Mouse (Mus musculus) stomach, postnatal 0 days (tissue): Measurements from ENCODE around the gene Masp1. TPM values are rescaled to one million over a fixed set of nuclear protein-coding genes. Genes with fewer than 3 reads are reported as not detected.

ENCODE experiments used
- ATAC-seq: fragments of 200-750 bp; cut with Nextera tagmentation; 2 replicates; pipeline ENCODE4 v1.8.0; 2017; ENCODE audit not compliant: low FRiP score, low TSS enrichment
- DNase-seq: peaks from one replicate; pipeline ENCODE4 v3.0.0-alpha.2; 2016; ENCODE audit warnings: low spot score
- H3K27ac ChIP-seq: fragments of 300-500 bp; sonication (generic); replicated peaks from 2 replicates; pipeline ENCODE4 v1.5.1; 2014; ENCODE audit warnings: mild to moderate bottlenecking, control low read depth
- H3K27me3 ChIP-seq: fragments of 300-500 bp; sonication (generic); 2 replicates; pipeline ENCODE4 v1.6.1; 2014; ENCODE audit warnings: low read length; ENCODE audit not compliant: control insufficient read depth, insufficient read depth
- H3K36me3 ChIP-seq: fragments of 300-500 bp; sonication (generic); 2 replicates; pipeline ENCODE4 v1.6.1; 2014; ENCODE audit warnings: low read length, mixed read lengths; ENCODE audit not compliant: control insufficient read depth, insufficient read depth
- H3K4me1 ChIP-seq: fragments of 300-500 bp; sonication (generic); replicated peaks from 2 replicates; pipeline ENCODE4 v1.6.1; 2014; ENCODE audit warnings: antibody characterized with exemption; ENCODE audit not compliant: control insufficient read depth, insufficient read depth
- H3K4me2 ChIP-seq: fragments of 300-500 bp; sonication (generic); replicated peaks from 2 replicates; pipeline ENCODE4 v1.6.1; 2014; ENCODE audit warnings: low read depth, mild to moderate bottlenecking, control low read depth, moderate library complexity
- H3K4me3 ChIP-seq: fragments of 300-500 bp; sonication (generic); 2 replicates; pipeline ENCODE4 v1.5.1; 2014; ENCODE audit warnings: low read depth, low read length, control low read depth
- H3K9ac ChIP-seq: fragments of 300-500 bp; sonication (generic); 2 replicates; pipeline ENCODE4 v1.6.1; 2014; ENCODE audit warnings: mild to moderate bottlenecking, low read length, control low read depth, mixed read lengths
- H3K9me3 ChIP-seq: fragments of 300-500 bp; sonication (generic); 2 replicates; pipeline ENCODE4 v1.6.1; 2016; ENCODE audit warnings: low read length; ENCODE audit not compliant: control insufficient read depth
- CTCF ChIP-seq: IDR thresholded peaks from 2 replicates; pipeline ENCODE4 v1.5.1; 2016; ENCODE audit warnings: antibody characterized with exemption, low read depth, mild to moderate bottlenecking, moderate library complexity
- EP300 ChIP-seq: optimal IDR thresholded peaks from 2 replicates; pipeline ENCODE3; 2016; ENCODE audit warnings: antibody characterized with exemption
- WGBS: fragments of 180-500 bp; shearing (Covaris S2); extraction: QIAGEN DNeasy Blood & Tissue Kit; methylation state at CpG from one replicate; pipeline ENCODE4 v1.1.7; 2014; 5-methylcytosine and 5-hydroxymethylcytosine counted together
- polyA plus RNA-seq: library from polyadenylated mRNA; unstranded; fragments of >200 nt; fragmentation: Nextera tagmentation; extraction: Ambion mirVana; gene quantifications from 2 replicates; pipeline ENCODE4 v1.2.1, GENCODE M21; 2015

Masp1 gene
- polyA plus RNA-seq, 1 experiment from 2014 or later: 0.68 TPM

DNA sequence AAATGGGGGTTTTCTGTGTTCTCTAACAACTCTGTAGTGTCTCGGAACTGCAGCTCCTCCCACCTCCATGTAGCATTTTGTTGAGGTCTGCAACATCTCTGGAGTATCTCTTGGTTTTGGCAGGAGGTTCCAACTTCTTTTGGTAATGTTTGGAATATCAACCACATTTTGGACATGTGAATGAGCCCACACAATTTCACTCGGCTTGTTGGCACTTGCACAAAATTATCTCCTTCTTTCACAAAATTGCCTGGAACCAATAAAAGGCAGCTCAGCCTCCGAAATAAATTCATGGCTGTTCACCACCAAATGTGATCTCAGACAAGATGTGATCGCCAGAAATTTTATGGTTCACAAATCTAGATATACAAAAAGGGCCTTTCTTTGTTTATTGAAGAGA, 8.6 kb upstream of the Masp1 start:
- 46% methylated on average over 4 of the region's 4 CpGs for WGBS
- Histone ChIP-seq H3K9ac (no peak overlapping the region), H3K4me3 (no peak overlapping the region), H3K27me3 (no peaks in the 10 kb centered on the region), H3K36me3 (no peaks in the 10 kb centered on the region), H3K4me2 (no peak overlapping the region), H3K9me3 (no peaks in the 10 kb centered on the region), H3K4me1 (no peaks in the 10 kb centered on the region), H3K27ac (no peak overlapping the region)
- TF ChIP-seq CTCF: no peak
- no peak for DNase-seq
- no peak for ATAC-seq

DNA sequence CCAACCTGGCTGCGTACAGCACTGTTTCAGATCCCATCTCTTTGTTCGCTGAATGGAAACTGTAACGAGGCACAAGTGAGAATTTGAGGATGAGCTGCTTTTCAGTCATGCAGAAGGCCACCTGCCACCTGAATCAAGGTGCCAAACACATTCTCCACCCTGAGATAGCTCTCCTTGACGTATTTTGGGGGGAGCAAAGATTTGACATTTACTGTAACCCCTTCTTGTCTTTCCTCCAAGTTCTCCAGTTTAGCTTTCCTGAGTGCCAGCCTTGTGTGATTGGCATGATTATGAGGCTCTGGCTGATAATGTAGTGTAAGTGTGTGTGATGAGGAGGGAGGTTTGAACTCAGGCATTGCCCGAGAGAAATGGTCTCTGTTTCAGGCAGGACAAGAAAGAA, 1.5 kb upstream of the Masp1 start:
- H3K27ac ChIP-seq: no peak overlapping the region
- H3K9me3 ChIP-seq: no peaks in the 10 kb centered on the region
- ATAC-seq (no peak), DNase-seq (no peak)
- no peak overlapping the region for H3K4me3 ChIP-seq
- no peak overlapping the region for H3K4me2 ChIP-seq
- H3K27me3 ChIP-seq: no peaks in the 10 kb centered on the region
- WGBS: 90% methylated on average over 5 of the region's 5 CpGs
- TF ChIP-seq CTCF (no peak), EP300 (no peak)
- no peaks in the 10 kb centered on the region for H3K4me1 ChIP-seq
- H3K36me3 ChIP-seq: no peaks in the 10 kb centered on the region
- H3K9ac ChIP-seq: no peak overlapping the region

DNA sequence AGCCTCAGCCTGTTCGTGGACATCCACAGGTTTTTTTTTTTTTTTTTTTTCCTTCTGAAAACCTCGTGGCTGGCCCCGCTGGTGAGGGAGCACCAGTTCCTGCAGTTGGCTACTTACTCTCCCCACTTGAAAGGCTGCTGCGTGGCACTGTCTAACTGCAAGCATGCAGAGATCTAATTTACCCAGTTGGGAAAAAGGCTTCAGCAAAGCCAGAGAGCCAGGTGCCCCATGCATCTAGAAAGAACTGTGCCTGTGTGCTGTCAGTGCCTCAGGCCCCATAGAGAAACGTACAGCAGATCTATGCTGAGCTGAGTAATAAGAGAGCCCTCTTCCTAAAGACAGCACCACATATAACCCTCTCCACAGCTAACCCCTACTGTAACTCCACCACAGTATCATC, 477 bp upstream of the Masp1 start:
- DNase-seq (no peak), ATAC-seq (no peak)
- no peaks in the 10 kb centered on the region for H3K36me3 ChIP-seq
- H3K4me3 ChIP-seq: no peak overlapping the region
- H3K4me1 ChIP-seq: no peaks in the 10 kb centered on the region
- no peak overlapping the region for H3K9ac ChIP-seq
- no peaks in the 10 kb centered on the region for H3K9me3 ChIP-seq
- H3K4me2 ChIP-seq: no peak overlapping the region
- no peaks in the 10 kb centered on the region for H3K27me3 ChIP-seq
- TF ChIP-seq CTCF (no peak), EP300 (no peak)
- no peak overlapping the region for H3K27ac ChIP-seq
- WGBS: 39% methylated on average over 5 of the region's 5 CpGs

DNA sequence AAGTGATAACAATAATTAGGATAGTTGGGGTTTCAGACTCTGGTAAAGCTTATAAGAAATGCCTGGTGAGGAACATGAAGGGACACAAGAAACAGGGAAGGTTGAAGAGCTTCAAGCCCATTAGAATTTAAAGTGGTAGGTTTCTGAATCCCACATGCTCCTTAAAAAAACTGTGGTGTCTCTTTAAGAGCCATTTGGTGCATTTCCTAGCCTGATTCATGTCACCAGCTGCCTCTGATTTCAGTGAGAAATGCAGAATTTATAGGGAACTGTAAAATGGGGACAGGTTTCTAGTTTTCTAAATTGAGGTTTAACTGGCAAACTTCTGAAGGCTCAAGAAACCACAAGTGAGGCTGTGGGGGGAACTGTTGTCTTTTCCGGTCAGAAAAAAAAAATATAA, 844 bp downstream of the Masp1 start:
- H3K4me1 ChIP-seq: no peaks in the 10 kb centered on the region
- no peak overlapping the region for H3K4me2 ChIP-seq
- H3K9ac ChIP-seq: no peak overlapping the region
- H3K9me3 ChIP-seq: no peaks in the 10 kb centered on the region
- no peaks in the 10 kb centered on the region for H3K36me3 ChIP-seq
- ATAC-seq: no peak
- no peak overlapping the region for H3K4me3 ChIP-seq
- H3K27ac ChIP-seq: no peak overlapping the region
- WGBS: 4% methylated on average over 1 of the region's 1 CpGs
- no peak for DNase-seq
- TF ChIP-seq EP300: no peak
- no peak for TF ChIP-seq CTCF
- H3K27me3 ChIP-seq: no peaks in the 10 kb centered on the region

DNA sequence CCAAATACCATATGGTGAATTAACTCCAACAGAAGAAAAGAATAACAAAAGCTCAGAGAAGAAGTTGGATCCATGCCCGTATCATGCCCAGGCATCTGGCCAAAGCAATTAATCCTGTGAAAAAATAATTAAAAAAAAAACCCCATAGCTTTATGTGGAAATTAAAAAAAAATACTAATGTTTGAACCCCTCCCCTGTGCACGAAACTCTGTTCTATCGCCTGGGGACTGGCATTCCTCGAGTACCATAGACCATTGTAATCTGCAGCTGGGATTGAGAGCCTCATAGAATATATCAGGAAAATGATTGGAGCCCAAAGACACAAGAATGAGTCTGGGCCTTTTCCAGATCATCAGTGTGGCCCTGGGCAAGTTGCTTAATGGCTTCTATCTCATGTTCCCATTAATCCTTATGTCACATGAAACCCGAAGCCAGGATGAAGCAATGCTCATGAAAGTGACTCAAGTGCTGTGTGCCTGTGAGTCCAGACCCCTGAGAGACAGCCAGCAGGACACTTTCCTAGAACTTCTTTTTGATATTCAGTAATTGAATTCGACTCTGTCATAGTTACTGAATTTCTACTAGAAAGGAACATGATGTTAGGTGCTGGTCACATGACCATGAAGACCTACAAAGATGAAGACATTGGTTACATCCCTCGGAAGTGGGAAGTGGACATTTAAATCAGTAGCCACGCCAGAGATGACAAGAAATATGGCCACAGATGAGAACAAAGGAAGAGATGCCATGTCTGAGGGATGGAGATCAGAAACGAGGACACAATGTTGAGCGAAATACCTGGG, 1.8 kb downstream of the Masp1 start:
- DNase-seq (no peak), ATAC-seq (no peak)
- Histone ChIP-seq H3K27ac (no peak overlapping the region), H3K9ac (no peak overlapping the region), H3K36me3 (no peaks in the 10 kb centered on the region), H3K27me3 (no peaks in the 10 kb centered on the region), H3K4me1 (no peaks in the 10 kb centered on the region), H3K4me3 (no peak overlapping the region), H3K4me2 (no peak overlapping the region), H3K9me3 (no peaks in the 10 kb centered on the region)
- 64% methylated on average over 10 of the region's 10 CpGs for WGBS
- TF ChIP-seq EP300: no peak
- no peak for TF ChIP-seq CTCF

DNA sequence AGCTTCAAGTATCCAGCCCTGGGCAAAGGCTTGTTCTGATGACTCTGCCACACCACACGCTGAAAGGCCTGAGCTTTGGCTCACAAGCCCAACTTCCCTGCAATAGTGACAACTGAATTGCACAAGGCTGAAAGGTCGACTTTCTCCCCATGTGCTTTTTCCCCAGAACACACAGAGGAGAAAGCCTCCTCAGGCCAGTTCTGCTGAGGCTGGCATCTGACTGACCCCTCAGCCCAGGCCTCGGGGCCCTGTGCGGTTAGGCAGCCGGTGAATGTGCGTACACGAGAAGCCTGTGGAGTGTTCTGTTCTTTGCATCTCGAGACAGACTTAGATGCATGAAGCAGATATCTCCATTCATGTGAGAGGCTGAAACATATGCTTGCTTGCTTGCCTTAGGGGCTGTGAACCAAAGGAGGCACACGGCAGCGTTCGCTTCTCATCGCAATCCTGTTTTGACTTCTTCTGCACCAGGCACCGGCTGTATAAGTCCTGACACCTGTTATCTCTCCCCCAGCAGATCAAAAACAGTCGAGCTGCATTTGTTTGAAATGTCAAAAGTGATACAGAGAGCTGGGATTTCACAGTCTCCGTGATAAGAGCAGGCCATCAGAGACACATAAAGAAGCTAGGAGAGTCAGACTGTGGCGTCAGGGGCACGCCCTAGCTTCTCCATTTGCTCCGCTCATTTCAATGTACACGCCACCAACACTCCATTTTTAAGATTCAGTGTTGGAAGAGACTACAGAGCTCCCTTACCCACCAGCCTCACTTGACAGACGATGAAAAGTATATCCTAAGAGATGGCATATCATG, 2.7 kb downstream of the Masp1 start:
- Histone ChIP-seq H3K9me3 (no peaks in the 10 kb centered on the region), H3K4me3 (no peak overlapping the region), H3K4me2 (no peak overlapping the region), H3K27me3 (no peaks in the 10 kb centered on the region), H3K9ac (no peak overlapping the region), H3K4me1 (no peaks in the 10 kb centered on the region), H3K36me3 (no peaks in the 10 kb centered on the region), H3K27ac (no peak overlapping the region)
- ATAC-seq (no peak), DNase-seq (no peak)
- WGBS: 57% methylated on average over 20 of the region's 20 CpGs
- no peak for TF ChIP-seq CTCF
- no peak for TF ChIP-seq EP300
